Mouse (Mus musculus): ENCODE results near the gene Otor. TPM values are rescaled to one million over a fixed set of nuclear protein-coding genes. Genes with fewer than 3 reads are reported as not detected.

Gene Otor
- not detected for polyA plus RNA-seq (2017; shearing (Covaris generic))

DNA sequence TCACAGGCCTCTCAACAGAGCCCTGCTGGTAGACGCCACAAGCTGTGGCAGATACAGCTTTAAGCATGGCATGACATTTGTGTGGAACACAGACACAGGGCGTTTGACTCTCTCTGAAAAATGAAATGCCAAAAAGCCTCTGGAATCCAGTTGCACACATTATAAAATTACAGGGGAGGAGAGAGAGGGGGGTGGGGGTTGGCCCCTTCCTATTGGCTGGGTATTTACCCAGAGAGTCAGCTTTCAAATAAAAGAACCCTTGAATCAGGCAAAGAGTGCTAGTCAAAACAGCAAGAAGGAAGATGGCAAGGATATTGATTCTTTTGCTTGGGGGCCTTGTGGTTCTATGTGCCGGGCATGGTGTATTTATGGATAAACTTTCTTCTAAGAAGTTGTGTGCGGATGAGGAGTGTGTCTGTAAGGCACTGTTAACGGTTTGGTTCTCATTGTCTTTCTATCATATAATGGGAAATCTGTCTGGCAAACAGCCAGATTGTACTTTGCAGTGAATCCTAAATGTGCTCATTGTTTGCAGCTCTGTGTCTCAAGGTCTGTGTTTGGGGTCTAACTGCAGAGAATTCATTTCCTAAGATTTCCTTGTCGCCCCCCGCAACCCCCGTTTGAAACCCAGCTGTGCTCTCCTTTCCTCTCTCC is at the start of gene Otor:
Gene Otor, plus strand, starts transcription at position 276 of the 654 bp plus-strand sequence.
- no peak for ATAC-seq

DNA sequence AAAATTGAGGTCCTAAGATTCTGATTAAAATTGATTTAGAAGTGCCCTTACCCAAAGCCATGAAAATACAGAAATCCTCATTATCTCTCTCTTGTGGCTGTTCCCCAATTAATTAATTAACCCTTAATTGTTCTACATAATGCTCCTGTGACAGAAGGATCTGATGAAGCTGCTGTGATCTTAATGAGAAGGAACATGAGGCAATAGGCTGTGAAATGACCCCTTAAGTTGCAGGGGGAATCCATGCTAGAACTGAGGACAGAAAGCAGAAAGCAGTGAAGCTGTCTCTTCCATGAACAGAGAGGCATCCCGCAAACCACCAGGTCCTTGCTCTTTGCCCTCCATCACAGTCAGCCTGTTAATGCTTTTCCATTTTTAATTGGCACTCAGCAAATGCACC is 47.0 kb upstream of the Otor start:
- no peak for ATAC-seq

DNA sequence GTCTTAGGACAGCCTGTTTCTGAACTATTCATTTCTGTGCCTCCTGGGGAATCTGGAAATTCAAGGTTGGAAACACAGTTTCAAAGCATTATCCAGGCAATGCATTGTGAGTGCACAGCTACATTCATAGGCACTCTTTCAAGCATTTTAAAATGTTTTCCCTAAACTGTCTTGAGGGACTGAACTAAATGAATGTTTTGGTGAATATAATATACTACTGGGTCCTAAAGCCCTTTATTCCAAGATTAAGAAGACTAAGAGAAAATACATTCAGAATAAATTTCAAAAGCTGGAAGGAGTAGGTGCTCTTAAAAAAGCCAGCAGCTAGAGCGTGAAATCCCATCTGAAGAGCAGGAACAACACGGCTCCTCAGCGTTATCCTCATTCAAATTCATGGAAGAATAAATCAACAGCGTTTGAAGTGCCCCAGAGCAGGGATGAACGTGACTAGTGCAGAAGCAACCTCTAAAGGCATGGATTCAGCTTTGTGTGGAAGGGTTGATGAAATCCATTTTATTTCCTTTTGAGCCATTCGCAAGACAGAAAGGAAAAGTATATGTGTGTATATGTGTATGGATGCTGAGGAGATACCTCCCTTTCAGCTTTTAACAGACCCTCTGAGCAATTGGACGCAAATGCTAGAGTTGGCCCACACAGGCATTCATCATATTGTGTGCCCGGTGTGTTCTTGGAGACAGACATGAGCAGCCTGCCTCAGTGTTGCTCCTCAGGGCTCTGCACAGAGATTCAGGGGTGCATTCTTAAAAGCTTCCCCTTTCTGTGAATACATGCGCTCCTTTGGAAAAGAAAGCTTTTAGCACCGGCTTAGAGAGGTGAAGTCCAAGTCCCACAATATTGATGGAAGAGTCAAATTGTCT is 45.7 kb upstream of the Otor start:
- ATAC-seq: no peak

DNA sequence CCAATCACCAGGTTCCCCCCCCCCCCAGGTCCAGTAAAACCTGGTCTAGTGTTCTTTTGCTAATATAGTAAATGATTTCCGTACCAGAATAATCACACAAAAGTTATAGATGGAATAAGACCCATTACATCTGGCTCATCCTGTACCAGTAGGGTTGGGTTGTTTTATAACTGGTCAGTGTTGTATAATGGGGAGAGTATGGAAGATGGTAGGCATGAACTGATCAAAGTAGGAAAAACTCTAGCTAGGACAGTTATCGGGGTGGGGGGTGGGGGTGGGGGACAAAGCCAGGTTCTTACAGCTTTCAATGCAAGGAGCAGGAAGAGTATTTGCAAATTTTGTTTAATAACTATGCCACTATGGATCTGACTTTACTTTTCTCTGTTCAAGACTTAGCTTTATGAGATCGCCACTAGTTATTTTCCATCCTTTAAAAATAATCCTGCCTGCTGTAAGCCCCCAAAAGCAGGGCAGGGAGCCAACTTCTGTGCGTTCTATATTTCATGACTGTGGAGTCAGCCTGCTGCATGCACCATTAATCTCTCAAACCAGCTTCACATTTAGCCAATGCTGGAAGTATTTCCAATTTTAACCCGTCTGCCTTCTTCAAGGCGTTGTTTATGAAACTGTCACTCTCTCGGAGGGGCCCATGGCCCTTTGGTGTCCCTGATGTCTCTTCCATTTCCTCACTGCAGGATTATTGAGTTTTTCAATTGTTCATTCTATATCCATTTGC is 43.8 kb upstream of the Otor start:
- no peak for ATAC-seq

DNA sequence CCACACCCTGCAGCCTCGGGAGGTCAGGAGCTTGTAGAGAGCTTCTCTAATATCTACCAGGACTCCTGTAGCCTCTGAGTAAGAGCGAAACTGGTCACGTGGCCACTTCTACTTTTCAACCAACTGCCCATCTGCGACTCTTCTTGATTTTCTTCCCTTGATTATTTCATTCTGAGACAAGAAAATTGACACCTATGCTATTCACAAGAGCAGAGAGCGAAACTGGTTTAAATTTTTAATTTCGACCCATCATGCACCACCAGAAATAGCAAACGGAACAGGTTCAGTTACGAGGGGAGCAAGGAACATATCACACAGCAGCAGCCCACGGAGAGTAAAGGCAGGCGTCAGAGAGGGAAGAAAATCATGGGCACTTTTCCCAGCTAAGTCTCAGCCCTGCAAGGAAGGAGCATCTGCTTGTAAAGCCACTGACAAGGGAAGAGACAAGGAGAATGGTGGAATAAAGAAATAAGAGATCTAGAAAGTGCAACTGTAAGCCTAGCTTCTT is 43.1 kb upstream of the Otor start:
- no peak for ATAC-seq

DNA sequence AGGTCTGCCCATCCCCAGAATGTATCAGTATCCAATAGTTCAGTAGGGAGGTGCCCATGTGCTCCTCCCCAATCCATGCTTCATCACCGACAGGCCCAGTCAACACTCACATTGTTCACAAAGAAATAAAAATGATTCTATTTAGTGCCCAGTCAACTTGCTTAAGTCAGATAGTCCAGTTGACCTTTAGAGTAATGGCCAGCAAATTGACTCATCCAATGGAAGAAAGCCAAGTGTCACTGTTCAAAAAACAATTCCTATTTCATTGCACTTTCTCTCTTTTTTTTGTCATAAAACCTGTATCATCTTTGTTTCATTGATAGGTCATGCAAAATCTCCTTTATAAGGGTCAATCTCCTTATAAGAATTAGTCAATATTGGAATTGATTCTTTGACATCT is 36.7 kb upstream of the Otor start:
- ATAC-seq: no peak

DNA sequence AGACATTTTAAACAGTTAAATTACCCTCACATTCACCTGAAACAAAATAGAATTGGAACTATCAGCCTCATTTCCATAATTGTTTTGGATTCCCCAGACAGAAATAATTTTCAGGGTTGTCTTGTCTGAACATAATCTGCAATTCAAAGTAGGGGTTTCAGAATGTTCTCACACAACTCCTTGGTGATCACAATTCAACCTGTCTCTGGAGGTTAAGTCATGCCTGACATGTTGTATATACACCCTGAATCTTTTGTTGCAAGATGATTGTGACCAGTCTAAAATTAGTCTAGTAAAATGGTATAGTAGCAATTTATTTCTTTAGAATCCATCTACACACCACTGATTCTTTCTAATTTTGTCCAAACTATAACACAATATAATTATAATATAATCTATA is 23.0 kb upstream of the Otor start:
- ATAC-seq: no peak

DNA sequence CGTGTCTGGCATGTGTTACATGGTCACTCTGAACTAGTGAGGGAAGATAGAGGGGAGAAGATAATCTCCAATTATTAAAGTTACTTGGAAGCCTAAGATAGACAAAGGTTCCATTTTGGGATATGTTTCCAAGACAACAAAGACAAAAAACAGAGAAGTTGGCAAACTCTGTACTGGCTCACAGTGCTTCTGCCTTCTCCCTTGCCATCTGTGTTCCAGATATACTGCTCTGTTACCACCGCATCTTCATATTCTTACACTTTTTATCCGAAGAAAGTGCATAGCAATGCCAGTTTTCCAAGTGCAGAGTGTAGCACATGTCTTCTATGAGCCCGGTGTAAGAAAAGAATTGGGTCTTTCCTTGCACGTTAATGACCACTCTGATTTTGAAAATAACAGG is 21.5 kb upstream of the Otor start:
- ATAC-seq: no peak

DNA sequence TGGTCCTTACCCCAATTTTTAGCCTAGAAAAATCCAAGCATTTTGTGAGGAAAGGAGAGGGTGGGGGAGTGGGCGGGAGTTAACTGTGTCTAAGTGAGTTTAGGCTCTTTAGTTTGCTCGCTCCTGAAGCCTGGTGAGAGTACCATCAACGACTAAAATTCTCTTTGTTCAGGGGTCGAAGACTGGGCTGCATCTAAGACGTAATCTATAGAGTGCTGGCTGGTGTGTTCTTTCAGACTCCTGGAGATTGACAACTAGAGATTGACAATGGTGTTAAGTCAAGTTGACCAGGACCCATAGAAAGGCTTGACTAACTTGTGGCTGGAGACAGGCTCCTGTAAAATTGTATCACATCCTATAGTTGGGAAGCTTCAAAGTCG is 15.9 kb upstream of the Otor start:
- no peak for ATAC-seq

DNA sequence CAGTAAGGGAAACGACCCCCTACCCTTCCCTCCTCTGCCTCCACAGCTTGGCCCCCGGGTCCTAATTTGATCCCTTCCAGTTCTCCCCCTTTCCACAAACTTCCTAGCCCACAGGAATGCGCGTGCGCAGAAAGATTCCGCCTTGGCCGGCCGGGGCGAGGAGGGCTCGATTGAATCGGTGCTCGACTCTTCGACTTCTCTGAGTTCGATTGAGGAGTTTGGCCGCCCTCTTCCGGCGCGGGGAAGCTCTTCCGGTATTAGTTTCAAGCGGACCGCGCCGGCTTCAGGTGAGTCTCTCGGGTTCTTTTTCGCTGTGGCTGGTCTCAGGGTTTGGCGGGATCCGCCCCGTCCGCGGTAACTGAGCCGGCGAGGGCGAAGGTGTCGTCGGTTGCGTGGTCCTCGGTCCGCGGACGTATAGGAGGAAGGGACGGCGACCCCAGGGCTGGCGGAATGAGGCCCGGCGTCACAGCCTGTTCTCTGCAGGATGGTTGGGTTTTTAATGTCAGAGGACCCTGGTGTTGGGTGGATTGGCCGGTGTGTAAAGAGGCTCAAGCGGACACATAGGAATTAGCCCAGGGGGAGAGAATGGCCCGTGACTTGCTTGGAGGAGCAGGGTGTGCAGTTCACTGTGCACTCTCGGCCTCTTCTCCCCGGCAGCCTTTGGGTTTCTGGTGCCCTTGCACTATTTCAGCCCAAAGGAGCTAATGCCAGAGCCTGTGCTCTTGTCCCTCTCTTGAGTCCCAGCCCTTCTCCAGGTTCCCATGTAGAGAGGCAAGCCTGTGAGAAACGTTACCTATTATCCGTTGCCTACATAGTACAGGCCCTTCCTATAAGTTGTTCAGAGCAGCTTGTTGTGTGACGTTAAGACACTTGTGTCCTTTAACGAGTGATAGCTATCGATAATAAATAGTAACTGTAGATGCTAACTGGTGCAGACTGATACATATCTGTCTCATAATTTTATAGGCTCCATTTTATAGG is 15.2 kb upstream of the Otor start, which contains the start of gene Snrpb2:
Gene Snrpb2, plus strand, starts transcription at position 228 of the 981 bp plus-strand sequence.
- ATAC-seq: peak; percentile 95

DNA sequence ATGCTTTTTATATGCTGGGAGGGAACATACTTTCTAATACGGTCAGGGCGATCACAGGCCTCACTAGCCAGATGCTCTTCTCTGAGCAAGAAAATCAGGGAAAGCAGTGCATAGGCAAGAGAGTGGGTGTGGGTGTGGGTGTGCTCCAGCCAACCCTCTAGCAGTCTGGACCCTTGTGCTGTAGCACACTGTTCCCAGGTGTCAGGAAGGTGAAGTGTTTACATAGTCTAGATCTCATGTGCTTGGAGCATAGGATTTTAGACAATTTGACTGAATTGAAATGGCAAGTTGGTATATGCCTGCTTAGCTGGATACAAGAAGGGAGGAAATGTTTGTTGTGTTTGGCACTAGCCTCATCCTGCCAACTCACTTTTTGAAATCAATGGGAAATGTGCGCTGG is 12.4 kb upstream of the Otor start:
- no peak for ATAC-seq

DNA sequence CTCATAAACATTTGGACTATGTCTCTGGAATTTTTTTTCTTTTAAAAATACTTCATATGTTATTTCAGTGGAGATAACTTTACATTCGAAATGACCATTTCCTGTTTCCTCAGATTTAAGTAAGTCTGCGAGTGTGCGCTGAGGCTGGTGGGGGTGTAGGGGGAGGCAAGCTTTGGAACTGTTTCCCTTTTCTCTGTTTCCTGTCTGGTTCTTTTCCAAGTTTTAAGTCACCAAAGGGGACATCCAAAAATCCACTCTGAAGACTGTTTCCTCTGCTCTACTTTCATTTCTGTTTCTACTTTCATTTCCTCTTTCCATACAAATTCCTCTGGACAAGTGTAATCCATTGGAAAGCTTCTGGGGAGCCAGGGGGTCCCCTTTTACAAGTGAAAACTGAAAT is 3.4 kb downstream of the Otor start:
- ATAC-seq: no peak

DNA sequence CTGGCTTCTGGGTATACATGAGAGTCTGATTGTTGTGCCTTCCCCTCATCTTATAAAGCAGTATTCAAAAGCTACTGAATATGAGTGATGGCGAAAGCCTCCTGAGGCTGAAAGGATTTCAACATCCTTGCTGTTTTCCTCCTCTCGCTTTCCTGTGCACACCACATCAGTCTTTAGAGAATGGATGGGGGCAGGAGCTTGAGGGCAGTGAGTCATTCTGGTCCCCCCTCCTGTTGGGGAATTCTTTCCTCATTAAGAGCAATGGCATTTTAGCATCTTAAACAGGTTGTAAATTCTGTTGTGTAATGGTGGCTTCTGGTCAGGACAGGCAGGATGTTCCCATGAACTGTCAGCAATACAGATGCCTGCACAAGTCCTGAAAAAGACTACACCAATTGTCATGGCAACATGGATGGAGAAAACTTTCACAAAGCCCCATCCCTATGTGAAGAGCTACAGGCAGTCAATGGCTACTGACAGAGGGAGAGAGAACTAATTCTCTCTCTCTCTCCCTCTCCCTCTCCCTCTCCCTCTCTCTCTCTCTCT is 6.7 kb downstream of the Otor start:
- no peak for ATAC-seq

DNA sequence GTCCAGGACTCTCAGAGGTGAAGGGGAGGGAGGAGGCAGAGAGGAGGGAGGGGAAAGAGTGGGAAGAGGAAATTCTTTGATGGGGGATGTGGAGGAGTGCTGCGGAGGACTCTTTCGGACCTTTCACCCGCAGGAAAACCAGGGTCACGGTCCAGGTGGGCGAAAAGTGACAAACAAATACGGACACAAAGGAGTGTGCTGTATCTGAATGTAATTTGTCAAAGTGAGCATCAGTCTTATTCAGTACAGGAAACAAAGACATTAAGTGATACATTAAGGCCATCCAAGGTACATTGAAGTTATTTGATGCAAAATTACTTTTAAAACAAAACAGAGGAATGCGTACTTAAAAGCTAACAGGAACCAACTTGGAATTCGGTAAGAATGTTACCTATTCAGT is 11.6 kb downstream of the Otor start:
- no peak for ATAC-seq

DNA sequence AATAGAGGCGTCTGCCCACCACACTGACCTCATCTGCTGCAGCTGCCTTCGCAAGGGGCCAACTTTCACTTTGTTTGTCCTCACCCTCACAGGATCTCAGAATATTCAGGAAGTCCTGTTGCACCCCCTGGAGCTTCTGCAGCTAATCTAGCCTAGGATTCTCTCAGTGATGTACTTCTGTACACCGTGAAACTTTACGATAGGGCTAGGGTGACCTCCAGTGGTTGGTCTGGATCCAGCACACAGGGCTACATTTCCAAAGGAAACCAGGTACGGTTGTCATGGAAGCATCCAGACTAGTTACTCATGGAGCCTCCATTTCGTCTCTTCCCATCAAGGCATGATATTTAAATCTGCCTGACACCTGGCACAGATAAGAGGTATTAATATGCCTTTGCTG is 15.5 kb downstream of the Otor start:
- no peak for ATAC-seq

DNA sequence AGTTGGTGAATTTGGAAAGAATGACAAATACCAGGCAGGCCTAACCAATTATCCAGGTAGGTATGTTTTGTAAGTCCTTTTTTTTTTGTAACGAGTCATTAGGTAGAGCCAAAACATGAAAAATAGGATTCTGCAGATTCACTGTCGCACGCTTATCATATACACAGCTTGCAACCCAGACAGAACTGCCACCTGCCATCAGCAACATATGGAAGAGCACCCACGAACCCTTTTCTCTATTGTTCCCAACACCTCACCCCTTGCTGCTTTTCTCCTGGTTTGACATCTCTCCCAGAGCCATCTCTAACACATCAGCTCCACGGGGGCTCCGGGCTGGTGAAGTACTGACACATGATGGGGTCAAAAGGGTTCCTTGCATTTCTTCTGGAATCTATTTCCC is 16.5 kb downstream of the Otor start:
- no peak for ATAC-seq

DNA sequence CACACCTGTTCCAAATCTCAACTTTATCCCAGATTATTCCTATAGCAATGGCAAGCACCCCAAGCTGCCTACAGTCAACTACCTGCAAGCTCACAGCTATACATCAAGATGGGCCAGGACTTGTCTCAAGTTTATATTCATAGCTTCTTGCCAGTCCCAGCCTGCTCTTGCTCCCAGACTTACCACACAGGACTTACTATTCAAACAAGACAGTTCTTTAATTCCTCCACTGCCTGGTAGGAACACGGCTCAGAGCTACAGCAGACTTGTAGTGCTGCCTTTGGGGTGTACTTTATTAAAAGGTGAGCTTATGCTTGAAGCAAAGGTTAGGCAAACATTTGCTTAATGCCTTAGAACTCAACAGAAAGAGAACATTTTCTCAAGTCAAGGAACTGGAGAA is 18.9 kb downstream of the Otor start:
- no peak for ATAC-seq

DNA sequence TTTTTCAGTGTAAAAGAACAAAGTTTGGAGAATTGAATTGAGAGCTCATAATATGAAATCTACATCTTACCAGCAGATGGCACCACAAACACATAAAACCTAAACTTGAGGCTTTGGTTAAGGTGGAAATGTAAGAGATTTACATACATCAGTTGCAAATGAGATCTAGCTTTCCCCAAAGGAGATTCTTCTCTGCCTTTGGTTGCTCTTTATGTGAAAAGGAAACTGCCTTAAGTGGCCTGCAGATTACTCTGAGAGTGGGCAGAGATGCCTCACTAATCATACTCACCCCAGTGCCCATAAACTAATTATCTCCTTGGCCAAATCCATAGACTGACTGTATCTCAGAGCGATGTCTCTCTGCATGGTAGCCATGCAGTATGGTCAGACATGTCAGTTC is 35.6 kb downstream of the Otor start:
- no peak for ATAC-seq

DNA sequence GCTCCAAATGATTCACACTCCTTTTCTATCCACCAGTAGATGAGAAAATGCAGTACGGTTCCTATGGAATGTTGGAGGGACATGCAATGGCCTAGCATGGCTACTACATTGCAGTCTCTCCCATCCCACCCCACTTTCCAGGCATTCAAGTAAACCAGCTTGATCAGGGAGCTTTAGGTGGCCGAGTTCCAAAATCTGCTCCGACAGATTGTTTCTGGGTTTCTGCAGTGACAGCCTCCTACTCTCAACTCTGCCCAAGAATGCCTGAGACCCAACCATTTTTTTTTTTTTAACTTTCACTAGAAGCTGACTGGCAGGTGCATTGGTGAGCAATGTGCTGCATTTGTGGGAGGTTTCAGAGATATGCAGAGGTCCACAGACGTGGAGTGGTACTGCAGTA is 36.4 kb downstream of the Otor start:
- ATAC-seq: no peak

DNA sequence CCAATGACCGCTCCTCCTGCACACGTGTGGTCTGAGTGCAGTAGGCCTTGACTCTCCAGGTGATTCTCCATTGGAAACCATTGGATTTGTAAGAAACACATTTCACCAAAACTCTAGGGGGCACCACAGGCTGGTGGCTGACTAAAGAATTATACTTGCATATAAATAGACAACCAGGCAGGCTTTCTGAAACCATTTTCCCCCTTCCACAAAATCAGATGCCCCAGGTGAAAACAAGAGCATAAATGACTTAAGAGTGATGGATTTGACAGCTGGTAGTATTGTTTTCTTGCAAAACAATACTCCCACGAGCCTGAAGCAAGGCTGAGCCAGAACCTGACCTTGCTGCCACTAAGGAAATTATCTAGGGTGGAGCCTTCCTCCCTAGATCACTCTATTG is 39.2 kb downstream of the Otor start:
- no peak for ATAC-seq

DNA sequence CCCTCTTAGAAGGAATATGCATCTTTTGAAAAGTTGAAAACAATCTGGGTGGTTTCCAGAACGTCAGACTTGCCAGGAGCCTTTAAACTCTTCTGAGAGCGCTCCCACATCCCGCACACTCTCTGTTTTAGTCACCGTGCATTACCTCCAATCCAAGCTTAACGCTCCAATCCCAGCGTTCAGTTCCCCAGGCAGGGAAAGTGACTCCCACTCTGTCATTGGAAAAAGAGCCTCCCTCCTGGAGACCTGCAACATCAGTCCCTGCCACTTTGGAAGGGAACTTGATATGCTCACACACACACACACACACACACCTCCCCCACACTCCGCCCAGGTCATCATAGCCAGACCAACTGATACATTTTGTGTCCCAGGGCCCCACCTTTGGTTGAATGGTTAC is 39.9 kb downstream of the Otor start:
- ATAC-seq: no peak

DNA sequence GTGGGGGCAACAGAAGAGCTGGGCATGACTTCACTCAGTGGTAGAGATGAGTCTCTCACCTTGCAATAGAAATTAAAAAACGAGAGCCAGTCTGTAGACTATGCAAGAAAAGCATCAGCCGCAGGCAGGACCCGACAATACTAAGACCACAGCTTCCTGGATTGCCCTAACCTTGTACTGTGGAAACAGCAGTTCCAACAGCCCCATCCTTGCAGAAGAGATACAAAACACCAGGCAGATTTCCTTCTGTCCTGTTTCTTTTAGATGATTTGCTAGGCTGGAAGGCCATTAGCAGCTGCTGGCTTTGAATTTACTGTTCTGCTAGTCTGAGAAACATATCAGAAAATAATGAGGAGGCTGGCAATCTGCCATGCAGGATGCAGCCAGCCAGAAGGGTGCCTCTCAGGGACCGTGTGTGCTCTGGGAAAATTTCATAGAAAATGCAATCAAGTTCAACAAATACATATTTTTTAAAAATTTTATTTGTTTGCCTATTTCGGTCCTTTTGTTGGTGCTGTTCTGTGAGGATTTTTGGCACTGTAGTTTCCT is 52.9 kb downstream of the Otor start:
- ATAC-seq: no peak
